20 mouse cellular contexts compared by ENCODE assay signal in the genomic region with DNA sequence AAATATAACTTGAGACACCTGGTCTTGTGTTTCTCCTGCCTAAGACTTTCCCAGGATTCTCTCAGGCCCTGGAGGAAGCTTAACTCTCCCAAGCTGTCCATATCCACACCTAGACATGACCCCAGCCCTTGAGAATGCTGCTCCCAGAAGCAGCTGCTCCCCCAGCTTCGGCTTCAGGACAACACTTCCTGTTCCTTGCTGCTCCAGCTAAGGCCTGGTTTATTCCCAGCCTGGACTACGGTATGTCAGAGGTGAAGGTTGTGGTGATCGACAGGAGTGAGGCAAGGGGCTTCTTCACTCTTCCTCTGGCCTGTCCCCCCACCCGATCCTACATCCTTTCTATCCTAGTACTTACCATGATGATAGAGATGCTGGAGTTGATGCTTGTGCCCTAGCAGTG. TPM values are rescaled to one million over a fixed set of nuclear protein-coding genes. Genes with fewer than 3 reads are reported as not detected.
"Had no signal": no experiment of that assay in that cellular context is flagged by ENCODE, and none has a peak within 500 bp of the region (broad histone marks: within the 10 kb centered on the region; RNA-seq: fewer than 3 reads in every experiment).

No protein-coding gene starts in this region.

- H3K9ac ChIP-seq: liver, embryonic 15.5 days; midbrain, embryonic 15.5 days; neural tube, embryonic 13.5 days had no signal

- H3K4me1 ChIP-seq: liver, embryonic 15.5 days had no signal

- H3K27ac ChIP-seq: kidney, postnatal 0 days; liver, embryonic 15.5 days; midbrain, embryonic 15.5 days; neural tube, embryonic 13.5 days had no signal

- H3K27me3 ChIP-seq: midbrain, embryonic 15.5 days; neural tube, embryonic 13.5 days had no signal

- H3K9me3 ChIP-seq: liver, embryonic 15.5 days; megakaryocyte, embryonic 14.5 days; midbrain, embryonic 15.5 days; neural tube, embryonic 13.5 days had no signal

- DNase-seq: kidney, adult 2 months; kidney, postnatal 36 days; layer of hippocampus, adult 9-11 months; lung, adult 2 months; lung, postnatal 4 days; right cerebral cortex, postnatal 14 days; thymus, adult 18-20 months; thymus, postnatal 14 days had no signal

- H3K4me3 ChIP-seq: liver, embryonic 15.5 days; megakaryocyte, embryonic 14.5 days; midbrain, embryonic 15.5 days; neural tube, embryonic 13.5 days had no signal

- ATAC-seq: intestine, embryonic 16.5 days; lung, postnatal 0 days; midbrain, embryonic 15.5 days had no signal

- H3K4me2 ChIP-seq: liver, embryonic 11.5 days; liver, embryonic 15.5 days; midbrain, embryonic 11.5 days; midbrain, embryonic 15.5 days; neural tube, embryonic 13.5 days had no signal

- H3K36me3 ChIP-seq: liver, embryonic 15.5 days; midbrain, embryonic 15.5 days; neural tube, embryonic 13.5 days had no signal

RNA-seq across cellular contexts. Expression of a gene that starts 1.4 kb away (rescaled TPM):
- total RNA-seq: monocyte, adult 5-6 weeks had no signal
- polyA plus RNA-seq: kidney, postnatal 0 days; midbrain, embryonic 11.5 days; small intestine, adult 2 months; urinary bladder, adult 2 months had no signal

RNA-seq across cellular contexts. Expression of a gene that starts 5.8 kb away (rescaled TPM):
- total RNA-seq: monocyte, adult 5-6 weeks had no signal
